Comparison of ENCODE assay signal across 30 mouse cellular contexts in genomic region chr13:99121096-99121495, GRCm38 (mm10).
"Had no signal": no experiment of that assay in that cellular context is flagged by ENCODE, and none has a peak within 500 bp of the region (broad histone marks: within the 10 kb centered on the region; RNA-seq: fewer than 3 reads in every experiment).

No protein-coding gene starts in this region.

- ATAC-seq: liver, embryonic 12.5 days; liver, postnatal 0 days; lung, postnatal 0 days; midbrain, embryonic 13.5 days; midbrain, embryonic 15.5 days; midbrain, embryonic 16.5 days had no signal

- H3K4me2 ChIP-seq: limb, embryonic 12.5 days; limb, embryonic 13.5 days; limb, embryonic 15.5 days; liver, embryonic 11.5 days; liver, embryonic 12.5 days; liver, embryonic 13.5 days; liver, embryonic 15.5 days; lung, embryonic 14.5 days; lung, embryonic 15.5 days; midbrain, embryonic 12.5 days; midbrain, embryonic 13.5 days; midbrain, embryonic 15.5 days had no signal

- H3K27me3 ChIP-seq: limb, embryonic 12.5 days; limb, embryonic 13.5 days; limb, embryonic 15.5 days; liver, embryonic 13.5 days; liver, embryonic 15.5 days; lung, embryonic 15.5 days; megakaryocyte, embryonic 14.5 days; midbrain, embryonic 12.5 days; midbrain, embryonic 13.5 days; midbrain, embryonic 15.5 days had no signal

- H3K9ac ChIP-seq: limb, embryonic 12.5 days; limb, embryonic 13.5 days; limb, embryonic 15.5 days; liver, embryonic 12.5 days; liver, embryonic 13.5 days; liver, embryonic 14.5 days; liver, embryonic 15.5 days; liver, postnatal 0 days; lung, embryonic 14.5 days; lung, embryonic 15.5 days; midbrain, embryonic 12.5 days; midbrain, embryonic 13.5 days; midbrain, embryonic 15.5 days had no signal

- H3K36me3 ChIP-seq: limb, embryonic 10.5 days; limb, embryonic 12.5 days; limb, embryonic 13.5 days; limb, embryonic 15.5 days; liver, embryonic 12.5 days; liver, embryonic 13.5 days; liver, embryonic 15.5 days; lung, embryonic 15.5 days; midbrain, embryonic 12.5 days; midbrain, embryonic 13.5 days; midbrain, embryonic 15.5 days had no signal

- H3K4me3 ChIP-seq: left cerebral cortex, adult 2 months; limb, embryonic 10.5 days; limb, embryonic 12.5 days; limb, embryonic 13.5 days; limb, embryonic 15.5 days; liver, embryonic 12.5 days; liver, embryonic 13.5 days; liver, embryonic 15.5 days; lung, embryonic 15.5 days; megakaryocyte, embryonic 14.5 days; midbrain, embryonic 12.5 days; midbrain, embryonic 13.5 days; midbrain, embryonic 15.5 days; myocyte had no signal

- DNase-seq: left cerebral cortex, postnatal 4 days; liver; liver, embryonic 13.5 days; liver, postnatal 0 days; lung, adult 18-20 months; lung, adult 2 months; lung, embryonic 14.5 days; lung, postnatal 10 days; lung, postnatal 14 days; lung, postnatal 36 days; lung, postnatal 4 days; midbrain, embryonic 14.5 days had no signal

- H3K9me3 ChIP-seq: limb, embryonic 10.5 days; limb, embryonic 12.5 days; limb, embryonic 13.5 days; limb, embryonic 15.5 days; liver, embryonic 12.5 days; liver, embryonic 13.5 days; liver, embryonic 15.5 days; lung, embryonic 15.5 days; megakaryocyte, embryonic 14.5 days; midbrain, embryonic 12.5 days; midbrain, embryonic 13.5 days; midbrain, embryonic 15.5 days had no signal

- H3K27ac ChIP-seq: left cerebral cortex, adult 2 months; limb, embryonic 10.5 days; limb, embryonic 12.5 days; limb, embryonic 13.5 days; limb, embryonic 15.5 days; liver, embryonic 12.5 days; liver, embryonic 13.5 days; liver, embryonic 14.5 days; liver, embryonic 15.5 days; lung, embryonic 15.5 days; macrophage; midbrain, embryonic 12.5 days; midbrain, embryonic 13.5 days; midbrain, embryonic 15.5 days had no signal

- H3K4me1 ChIP-seq: midbrain, embryonic 12.5 days; midbrain, embryonic 15.5 days had no signal
